Mouse (Mus musculus): ENCODE results near the gene Ankrd10.

- TF ChIP-seq POLR2A (IDR thresholded peaks at IDR 0.05; ENCODE audit: insufficient read depth, low read depth, low read length) (peak; percentile 94), CTCF (IDR thresholded peaks at IDR 0.05) (no peak)
These were observed at the start of gene Ankrd10 for GRCm38 (mm10) chr8:11635611-11636081.
